Mouse (Mus musculus) midbrain, embryonic 16.5 days (tissue): Measurements from ENCODE around the gene Trap1a. TPM values are rescaled to one million over a fixed set of nuclear protein-coding genes. Genes with fewer than 3 reads are reported as not detected.

Experiments
- ATAC-seq: fragments of 200-750 bp; cut with Nextera tagmentation; 2 replicates; pipeline ENCODE4 v1.8.0; 2017; ENCODE audit warnings: moderate TSS enrichment
- H3K27ac ChIP-seq: fragments of 300-500 bp; sonication (generic); 2 replicates; pipeline ENCODE4 v1.5.1; 2014; ENCODE audit warnings: mild to moderate bottlenecking, low read length, mixed read lengths
- H3K27me3 ChIP-seq: fragments of 300-500 bp; sonication (generic); 2 replicates; pipeline ENCODE4 v1.6.1; 2014; ENCODE audit warnings: low read depth, low read length, mixed read lengths; ENCODE audit not compliant: control insufficient read depth, insufficient read depth
- H3K36me3 ChIP-seq: fragments of 300-500 bp; sonication (generic); 2 replicates; pipeline ENCODE4 v1.6.1; 2014; ENCODE audit warnings: mild to moderate bottlenecking, low read length, moderate library complexity, mixed read lengths; ENCODE audit not compliant: control insufficient read depth, insufficient read depth
- H3K4me1 ChIP-seq: fragments of 300-500 bp; sonication (generic); 2 replicates; pipeline ENCODE4 v1.6.1; 2014; ENCODE audit warnings: mild to moderate bottlenecking, low read length, mixed read lengths; ENCODE audit not compliant: control insufficient read depth, insufficient read depth
- H3K4me2 ChIP-seq: fragments of 300-500 bp; sonication (generic); 2 replicates; pipeline ENCODE4 v1.6.1; 2014; ENCODE audit warnings: mild to moderate bottlenecking, low read length, mixed read lengths
- H3K4me3 ChIP-seq: fragments of 300-500 bp; sonication (generic); 2 replicates; pipeline ENCODE4 v1.5.1; 2014; ENCODE audit warnings: low read depth, mild to moderate bottlenecking, low read length, moderate library complexity, mixed read lengths
- H3K9ac ChIP-seq: fragments of 300-500 bp; sonication (generic); 2 replicates; pipeline ENCODE4 v1.6.1; 2014; ENCODE audit warnings: low read depth, low read length, mixed read lengths
- H3K9me3 ChIP-seq: fragments of 300-500 bp; sonication (generic); replicated peaks from 2 replicates; pipeline ENCODE4 v1.6.1; 2014; ENCODE audit warnings: mild to moderate bottlenecking, low read length, mixed read lengths; ENCODE audit not compliant: control insufficient read depth, poor library complexity, severe bottlenecking
- WGBS: fragments of 180-500 bp; shearing (Covaris S2); extraction: QIAGEN DNeasy Blood & Tissue Kit; methylation state at CpG from one replicate; pipeline ENCODE4 v1.1.7; 2014; 5-methylcytosine and 5-hydroxymethylcytosine counted together
- polyA plus RNA-seq: library from polyadenylated mRNA; unstranded; fragments of >200 nt; fragmentation: Nextera tagmentation; extraction: Ambion mirVana; gene quantifications from 2 replicates; pipeline ENCODE4 v1.2.1, GENCODE M21; 2015

Gene Trap1a
- polyA plus RNA-seq, 1 experiment from 2014 or later = not detected

- Histone ChIP-seq H3K4me3 (no peak overlapping the region), H3K9me3 (no peaks in the 10 kb centered on the region), H3K27me3 (no peaks in the 10 kb centered on the region), H3K36me3 (no peaks in the 10 kb centered on the region), H3K4me1 (no peaks in the 10 kb centered on the region), H3K27ac (no peak overlapping the region), H3K9ac (no peak overlapping the region), H3K4me2 (no peak overlapping the region)
- ATAC-seq = no peak
- WGBS = 92% methylated on average over 2 of the region's 2 CpGs
These were observed 7.7 kb downstream of the Trap1a start for GRCm38 (mm10) chrX:139341185-139341584.

- Histone ChIP-seq H3K27me3 (no peaks in the 10 kb centered on the region; the same call in 1 of the 2 replicates), H3K9ac (no peak overlapping the region), H3K4me1 (no peaks in the 10 kb centered on the region), H3K4me3 (no peak overlapping the region), H3K36me3 (no peaks in the 10 kb centered on the region), H3K4me2 (no peak overlapping the region), H3K9me3 (no peaks in the 10 kb centered on the region), H3K27ac (no peak overlapping the region)
- 76% methylated on average over 5 of the region's 5 CpGs for WGBS
- no peak for ATAC-seq
These were observed 18.8 kb downstream of the Trap1a start for GRCm38 (mm10) chrX:139352192-139352772.

- 70% methylated on average over 7 of the region's 7 CpGs for WGBS
- H3K9me3 ChIP-seq = no peaks in the 10 kb centered on the region
These were observed 24.3 kb downstream of the Trap1a start for GRCm38 (mm10) chrX:139357639-139358260.

GRCm38 (mm10) chrX:139358361-139358760 is 24.9 kb downstream of the Trap1a start:
- Histone ChIP-seq H3K9me3 (no peaks in the 10 kb centered on the region), H3K9ac (no peak overlapping the region), H3K27me3 (no peaks in the 10 kb centered on the region; the same call in 1 of the 2 replicates), H3K4me3 (no peak overlapping the region), H3K36me3 (no peaks in the 10 kb centered on the region), H3K4me2 (no peak overlapping the region), H3K4me1 (no peaks in the 10 kb centered on the region), H3K27ac (no peak overlapping the region)
- no peak for ATAC-seq
- WGBS = 69% methylated on average over 17 of the region's 18 CpGs

More at GRCm38 (mm10) chrX:139357639-139358260, 24.3 kb downstream of the Trap1a start:
- H3K4me2 ChIP-seq = no peak overlapping the region
- no peaks in the 10 kb centered on the region for H3K4me1 ChIP-seq
- ATAC-seq = no peak
- H3K36me3 ChIP-seq = no peaks in the 10 kb centered on the region
- no peak overlapping the region for H3K27ac ChIP-seq
- no peaks in the 10 kb centered on the region; the same call in 1 of the 2 replicates for H3K27me3 ChIP-seq
- H3K4me3 ChIP-seq = no peak overlapping the region
- no peak overlapping the region for H3K9ac ChIP-seq

GRCm38 (mm10) chrX:139366837-139367528 is 33.5 kb downstream of the Trap1a start:
- H3K4me3 ChIP-seq = no peak overlapping the region

GRCm38 (mm10) chrX:139367529-139367908 is 34.0 kb downstream of the Trap1a start:
- Histone ChIP-seq H3K9me3 (no peaks in the 10 kb centered on the region), H3K27ac (no peak overlapping the region), H3K4me3 (no peak overlapping the region), H3K36me3 (no peaks in the 10 kb centered on the region), H3K4me1 (no peaks in the 10 kb centered on the region), H3K9ac (no peak overlapping the region), H3K27me3 (no peaks in the 10 kb centered on the region), H3K4me2 (no peak overlapping the region)
- ATAC-seq = no peak

More at GRCm38 (mm10) chrX:139366837-139367528, 33.5 kb downstream of the Trap1a start:
- 92% methylated on average over 3 of the region's 3 CpGs for WGBS
- no peak for ATAC-seq
- no peaks in the 10 kb centered on the region for H3K27me3 ChIP-seq
- H3K9me3 ChIP-seq = no peaks in the 10 kb centered on the region
- H3K27ac ChIP-seq = no peak overlapping the region
- H3K36me3 ChIP-seq = no peaks in the 10 kb centered on the region
- H3K9ac ChIP-seq = no peak overlapping the region
- no peaks in the 10 kb centered on the region for H3K4me1 ChIP-seq
- no peak overlapping the region for H3K4me2 ChIP-seq

GRCm38 (mm10) chrX:139369122-139369521 is 35.6 kb downstream of the Trap1a start:
- Histone ChIP-seq H3K4me3 (no peak overlapping the region), H3K27me3 (no peaks in the 10 kb centered on the region), H3K36me3 (no peaks in the 10 kb centered on the region), H3K4me2 (no peak overlapping the region), H3K27ac (no peak overlapping the region), H3K9me3 (no peaks in the 10 kb centered on the region), H3K4me1 (no peaks in the 10 kb centered on the region), H3K9ac (no peak overlapping the region)
- ATAC-seq = no peak
- WGBS = 64% methylated on average over 4 of the region's 4 CpGs

- no peaks in the 10 kb centered on the region for H3K27me3 ChIP-seq
- H3K4me1 ChIP-seq = no peaks in the 10 kb centered on the region
- H3K9me3 ChIP-seq = no peaks in the 10 kb centered on the region
- no peak for ATAC-seq
- no peak overlapping the region for H3K9ac ChIP-seq
- no peak overlapping the region for H3K4me2 ChIP-seq
- no peak overlapping the region for H3K4me3 ChIP-seq
- H3K36me3 ChIP-seq = no peaks in the 10 kb centered on the region
- no peak overlapping the region for H3K27ac ChIP-seq
These were observed 39.2 kb downstream of the Trap1a start for GRCm38 (mm10) chrX:139372665-139373064.
